Mouse (Mus musculus) limb, embryonic 12.5 days (tissue): Measurements from ENCODE around the gene Cd5. TPM values are rescaled to one million over a fixed set of nuclear protein-coding genes. Genes with fewer than 3 reads are reported as not detected.
A peak's percentile ranks its signal among the peaks of the same experiment; 100 is the strongest.

Experiments used
- ATAC-seq: fragments of 200-750 bp; cut with Nextera tagmentation; 2 replicates; pipeline ENCODE4 v1.8.0; 2017; ENCODE audit warnings: low read depth, moderate TSS enrichment; ENCODE audit not compliant: insufficient number of reproducible peaks, insufficient read depth, low FRiP score, low TSS enrichment
- H3K27ac ChIP-seq: fragments of 300-500 bp; sonication (generic); 2 replicates; pipeline ENCODE4 v1.5.1; 2016; ENCODE audit warnings: mild to moderate bottlenecking, moderate library complexity
- H3K27me3 ChIP-seq: fragments of 300-500 bp; sonication (generic); 2 replicates; pipeline ENCODE4 v1.6.1; 2016; ENCODE audit warnings: mild to moderate bottlenecking, moderate library complexity
- H3K36me3 ChIP-seq: fragments of 300-500 bp; sonication (generic); 2 replicates; pipeline ENCODE4 v1.6.1; 2016; ENCODE audit warnings: mild to moderate bottlenecking, moderate library complexity
- H3K4me1 ChIP-seq: fragments of 300-500 bp; sonication (generic); replicated peaks from 2 replicates; pipeline ENCODE4 v1.6.1; 2016
- H3K4me2 ChIP-seq: fragments of 300-500 bp; sonication (generic); 2 replicates; pipeline ENCODE4 v1.6.1; 2016; ENCODE audit warnings: mild to moderate bottlenecking, moderate library complexity
- H3K4me3 ChIP-seq: fragments of 300-500 bp; sonication (generic); replicated peaks from 2 replicates; pipeline ENCODE4 v1.5.1; 2016; ENCODE audit warnings: mild to moderate bottlenecking
- H3K9ac ChIP-seq: fragments of 300-500 bp; sonication (generic); replicated peaks from 2 replicates; pipeline ENCODE4 v1.6.1; 2016; ENCODE audit warnings: mild to moderate bottlenecking, moderate library complexity
- H3K9me3 ChIP-seq: fragments of 300-500 bp; sonication (generic); 2 replicates; pipeline ENCODE4 v1.6.1; 2016; ENCODE audit warnings: mild to moderate bottlenecking, moderate library complexity
- WGBS: fragments of 180-500 bp; shearing (Covaris S2); methylation state at CpG from one replicate; pipeline ENCODE4 v1.1.7; 2016; 5-methylcytosine and 5-hydroxymethylcytosine counted together
- polyA plus RNA-seq: library from polyadenylated mRNA; unstranded; fragments of >200 nt; fragmentation: Nextera tagmentation; extraction: Ambion mirVana; gene quantifications from 2 replicates; pipeline ENCODE4 v1.2.1, GENCODE M21; 2016

The Cd5 gene
- polyA plus RNA-seq, 1 experiment from 2014 or later, result 0.18 TPM

- Histone ChIP-seq H3K36me3 (no peaks in the 10 kb centered on the region), H3K27ac (no peak overlapping the region), H3K9ac (0 out of 2 replicates have a peak overlapping the region, but pooled peaks have one; percentile 8), H3K4me3 (no peak overlapping the region), H3K4me2 (no peak overlapping the region), H3K4me1 (peaks cover 20% of the 10 kb centered on the region), H3K9me3 (no peaks in the 10 kb centered on the region), H3K27me3 (peaks cover 7% of the 10 kb centered on the region)
- ATAC-seq, result no peak
- WGBS, result 77% methylated on average over 13 of the region's 13 CpGs
Measured at GRCm38 (mm10) chr19:10724629-10725363, 14.0 kb downstream of the Cd5 start.

GRCm38 (mm10) chr19:10723649-10724048 is 15.2 kb downstream of the Cd5 start:
- no peak overlapping the region for H3K27ac ChIP-seq
- no peaks in the 10 kb centered on the region for H3K9me3 ChIP-seq
- H3K36me3 ChIP-seq, result no peaks in the 10 kb centered on the region
- peaks cover 7% of the 10 kb centered on the region for H3K27me3 ChIP-seq
- H3K4me1 ChIP-seq, result peaks cover 25% of the 10 kb centered on the region
- no peak overlapping the region for H3K4me2 ChIP-seq
- no peak for ATAC-seq
- 34% methylated on average over 5 of the region's 5 CpGs for WGBS
- no peak overlapping the region for H3K9ac ChIP-seq
- no peak overlapping the region for H3K4me3 ChIP-seq

DNA sequence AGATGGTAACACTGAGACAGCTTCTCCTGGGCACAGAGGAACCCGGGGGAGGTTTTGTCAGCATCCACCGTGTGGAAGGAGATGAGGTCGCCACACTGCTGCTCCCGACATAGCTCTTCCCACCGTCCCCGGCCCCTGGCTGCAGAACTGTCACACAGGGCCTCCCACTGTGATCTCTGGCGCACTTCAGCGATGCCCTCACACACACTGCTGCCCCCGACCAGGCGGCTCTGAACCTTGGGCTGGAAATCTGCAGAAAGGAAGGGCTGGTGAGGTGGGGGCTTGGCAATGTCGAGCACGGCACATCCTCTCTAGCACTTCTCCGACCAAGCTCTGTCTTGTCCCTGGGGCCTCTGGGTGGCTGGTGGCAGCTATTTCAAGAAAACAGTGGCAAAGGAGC is 15.7 kb downstream of the Cd5 start:
- Histone ChIP-seq H3K9me3 (no peaks in the 10 kb centered on the region), H3K27me3 (peaks cover 7% of the 10 kb centered on the region), H3K4me1 (peaks cover 25% of the 10 kb centered on the region), H3K9ac (no peak overlapping the region), H3K27ac (no peak overlapping the region), H3K4me2 (no peak overlapping the region), H3K36me3 (no peaks in the 10 kb centered on the region), H3K4me3 (no peak overlapping the region)
- no peak for ATAC-seq
- 23% methylated on average over 13 of the region's 13 CpGs for WGBS

GRCm38 (mm10) chr19:10721064-10721463 is 17.7 kb downstream of the Cd5 start:
- WGBS, result 24% methylated on average over 5 of the region's 5 CpGs
- Histone ChIP-seq H3K27ac (no peak overlapping the region), H3K4me3 (no peak overlapping the region), H3K9ac (no peak overlapping the region), H3K4me1 (peaks cover 25% of the 10 kb centered on the region), H3K36me3 (no peaks in the 10 kb centered on the region), H3K4me2 (no peak overlapping the region), H3K9me3 (no peaks in the 10 kb centered on the region), H3K27me3 (peaks cover 7% of the 10 kb centered on the region)
- ATAC-seq, result no peak

DNA sequence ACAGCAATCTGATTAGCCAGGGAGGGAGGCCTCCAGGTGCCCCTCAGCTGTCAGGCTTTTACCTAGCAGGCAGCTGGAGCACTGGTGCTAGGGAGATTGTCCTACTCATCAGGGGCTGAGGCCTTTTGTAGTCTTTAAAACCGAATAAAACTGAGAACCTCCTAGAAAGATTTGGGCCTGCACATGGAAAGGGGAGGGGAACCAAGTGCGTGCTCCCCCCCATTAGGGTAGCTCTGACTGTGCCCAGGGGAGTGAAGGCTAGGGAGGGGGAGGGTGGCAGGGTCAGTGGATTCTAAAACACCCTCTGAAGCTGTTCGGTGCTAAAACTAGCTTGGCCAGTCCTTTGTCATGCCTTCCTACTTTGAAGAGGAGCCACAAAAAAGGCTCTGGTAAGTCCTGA is 18.3 kb downstream of the Cd5 start:
- H3K9ac ChIP-seq, result 0 out of 2 replicates have a peak overlapping the region, but pooled peaks have one; percentile 13
- 0 out of 2 replicates have a peak overlapping the region, but pooled peaks have one; percentile 14 for H3K27ac ChIP-seq
- no peaks in the 10 kb centered on the region for H3K36me3 ChIP-seq
- peaks cover 25% of the 10 kb centered on the region for H3K4me1 ChIP-seq
- 28% methylated on average over 3 of the region's 3 CpGs for whole genome bisulfite sequencing
- no peak for ATAC-seq
- no peak overlapping the region for H3K4me3 ChIP-seq
- no peaks in the 10 kb centered on the region for H3K9me3 ChIP-seq
- peaks cover 7% of the 10 kb centered on the region for H3K27me3 ChIP-seq
- no peak overlapping the region for H3K4me2 ChIP-seq

- ATAC-seq, result no peak
- no peak overlapping the region for H3K4me3 ChIP-seq
- 5% methylated on average over 2 of the region's 2 CpGs for WGBS
- H3K27me3 ChIP-seq, result peaks cover 7% of the 10 kb centered on the region
- no peaks in the 10 kb centered on the region for H3K36me3 ChIP-seq
- H3K4me2 ChIP-seq, result no peak overlapping the region
- no peak overlapping the region for H3K9ac ChIP-seq
- no peak overlapping the region for H3K27ac ChIP-seq
- no peaks in the 10 kb centered on the region for H3K9me3 ChIP-seq
- peaks cover 25% of the 10 kb centered on the region for H3K4me1 ChIP-seq
Measured at GRCm38 (mm10) chr19:10719751-10720150, 19.1 kb downstream of the Cd5 start.

DNA sequence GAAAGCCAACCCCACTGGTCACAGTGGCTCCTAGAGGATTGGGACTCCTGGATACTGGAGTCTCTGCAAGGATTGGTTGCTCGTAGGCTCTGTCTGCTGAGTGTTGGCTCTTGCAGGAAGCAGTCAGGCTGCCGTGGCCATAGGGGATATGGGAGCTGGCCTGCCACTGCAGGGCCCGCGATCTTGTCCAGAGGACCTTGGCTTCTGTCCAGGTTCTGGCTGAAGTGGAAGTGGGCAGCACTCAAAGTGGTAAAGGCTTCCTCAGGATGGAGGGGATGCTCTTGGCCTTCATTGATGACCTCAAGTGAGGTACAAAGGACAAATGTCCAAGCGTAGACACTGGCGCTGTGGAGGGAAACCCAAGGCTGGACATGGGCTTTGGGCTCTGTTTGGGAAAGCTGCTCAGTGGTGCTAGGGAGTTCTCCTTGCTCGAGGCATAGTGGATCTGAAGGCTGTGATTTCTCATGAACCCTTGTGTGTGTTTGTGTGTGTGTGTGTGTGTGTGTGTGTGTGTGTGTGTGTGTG is 20.5 kb downstream of the Cd5 start:
- ATAC-seq, result no peak
- 77% methylated on average over 7 of the region's 7 CpGs for WGBS
- Histone ChIP-seq H3K36me3 (peaks cover 8% of the 10 kb centered on the region), H3K27me3 (peaks cover 6% of the 10 kb centered on the region), H3K4me1 (peaks cover 27% of the 10 kb centered on the region), H3K4me3 (no peak overlapping the region), H3K27ac (no peak overlapping the region), H3K9me3 (no peaks in the 10 kb centered on the region), H3K9ac (no peak overlapping the region), H3K4me2 (no peak overlapping the region)

DNA sequence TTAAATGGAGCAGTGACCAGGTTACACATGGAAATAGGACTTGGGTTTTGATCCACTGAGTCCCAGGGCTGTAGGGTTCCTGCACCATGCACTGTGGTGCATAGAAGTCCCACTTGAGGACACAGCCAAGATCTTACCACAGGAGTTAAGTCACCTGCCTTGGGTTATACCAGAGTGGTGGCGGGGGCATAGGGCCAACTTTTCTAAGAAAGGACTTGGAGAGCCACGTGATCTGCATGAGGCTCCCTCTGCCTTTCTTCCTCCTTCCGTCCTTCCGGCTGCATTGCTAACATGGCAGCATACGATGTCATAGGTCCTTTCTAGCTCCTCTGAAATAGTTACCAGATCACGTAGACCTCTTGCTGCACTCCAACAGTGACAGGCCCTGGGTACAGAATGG is 23.3 kb downstream of the Cd5 start:
- H3K36me3 ChIP-seq, result peaks cover 37% of the 10 kb centered on the region
- 90% methylated on average over 6 of the region's 6 CpGs for WGBS

GRCm38 (mm10) chr19:10714682-10715475 is 23.9 kb downstream of the Cd5 start:
- Histone ChIP-seq H3K4me2 (no peak overlapping the region), H3K27me3 (no peaks in the 10 kb centered on the region), H3K36me3 (peaks cover 43% of the 10 kb centered on the region), H3K4me1 (peaks cover 11% of the 10 kb centered on the region), H3K27ac (peak overlapping the region; percentile 62), H3K9me3 (no peaks in the 10 kb centered on the region), H3K9ac (no peak overlapping the region; the same call in 1 of the 2 replicates), H3K4me3 (no peak overlapping the region)
- ATAC-seq, result peak; percentile 26; the same call in 1 of the 2 replicates
- 47% methylated on average over 4 of the region's 4 CpGs for WGBS

More for the DNA sequence above, 23.3 kb downstream of the Cd5 start:
- H3K9ac ChIP-seq, result no peak overlapping the region
- no peak overlapping the region for H3K4me3 ChIP-seq
- H3K4me2 ChIP-seq, result no peak overlapping the region
- H3K9me3 ChIP-seq, result no peaks in the 10 kb centered on the region
- no peaks in the 10 kb centered on the region for H3K27me3 ChIP-seq
- peaks cover 17% of the 10 kb centered on the region for H3K4me1 ChIP-seq
- no peak overlapping the region for H3K27ac ChIP-seq
- ATAC-seq, result no peak

DNA sequence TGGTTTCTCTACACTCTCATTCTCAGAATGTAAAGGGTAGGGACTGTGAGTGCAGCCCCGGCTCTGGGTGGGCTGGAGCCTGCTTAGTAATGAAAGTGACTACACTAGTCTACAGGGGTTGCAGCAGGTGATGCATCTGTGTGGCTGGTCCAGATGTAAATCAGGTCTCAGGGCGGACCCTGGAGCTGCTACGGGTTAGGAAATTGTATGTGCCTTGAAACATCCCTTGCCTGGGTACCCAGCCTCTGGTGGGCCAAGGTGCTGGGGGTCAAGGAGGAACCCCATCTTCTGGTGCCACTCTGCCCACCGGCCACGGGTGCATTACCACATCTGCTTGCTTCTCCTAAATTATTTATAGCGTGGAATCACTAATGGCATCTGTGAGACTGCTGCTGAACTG is 24.6 kb downstream of the Cd5 start:
- Histone ChIP-seq H3K36me3 (peaks cover 44% of the 10 kb centered on the region), H3K9ac (no peak overlapping the region; the same call in 1 of the 2 replicates), H3K4me3 (no peak overlapping the region), H3K9me3 (no peaks in the 10 kb centered on the region), H3K27me3 (no peaks in the 10 kb centered on the region), H3K4me2 (no peak overlapping the region), H3K27ac (peak overlapping the region; percentile 62), H3K4me1 (peaks cover 13% of the 10 kb centered on the region)
- no peak for ATAC-seq
- 81% methylated on average over 6 of the region's 6 CpGs for WGBS

GRCm38 (mm10) chr19:10713551-10713950 is 25.3 kb downstream of the Cd5 start:
- peaks cover 44% of the 10 kb centered on the region for H3K36me3 ChIP-seq

More at GRCm38 (mm10) chr19:10713551-10713950, 25.3 kb downstream of the Cd5 start:
- ATAC-seq, result no peak
- 94% methylated on average over 10 of the region's 10 CpGs for WGBS
- no peak overlapping the region for H3K27ac ChIP-seq
- no peaks in the 10 kb centered on the region for H3K9me3 ChIP-seq
- H3K4me3 ChIP-seq, result no peak overlapping the region
- peaks cover 15% of the 10 kb centered on the region for H3K4me1 ChIP-seq
- no peak overlapping the region for H3K9ac ChIP-seq
- H3K27me3 ChIP-seq, result no peaks in the 10 kb centered on the region
- H3K4me2 ChIP-seq, result no peak overlapping the region
